Comparison of ENCODE assay signal across 8 mouse cellular contexts in the genomic region with DNA sequence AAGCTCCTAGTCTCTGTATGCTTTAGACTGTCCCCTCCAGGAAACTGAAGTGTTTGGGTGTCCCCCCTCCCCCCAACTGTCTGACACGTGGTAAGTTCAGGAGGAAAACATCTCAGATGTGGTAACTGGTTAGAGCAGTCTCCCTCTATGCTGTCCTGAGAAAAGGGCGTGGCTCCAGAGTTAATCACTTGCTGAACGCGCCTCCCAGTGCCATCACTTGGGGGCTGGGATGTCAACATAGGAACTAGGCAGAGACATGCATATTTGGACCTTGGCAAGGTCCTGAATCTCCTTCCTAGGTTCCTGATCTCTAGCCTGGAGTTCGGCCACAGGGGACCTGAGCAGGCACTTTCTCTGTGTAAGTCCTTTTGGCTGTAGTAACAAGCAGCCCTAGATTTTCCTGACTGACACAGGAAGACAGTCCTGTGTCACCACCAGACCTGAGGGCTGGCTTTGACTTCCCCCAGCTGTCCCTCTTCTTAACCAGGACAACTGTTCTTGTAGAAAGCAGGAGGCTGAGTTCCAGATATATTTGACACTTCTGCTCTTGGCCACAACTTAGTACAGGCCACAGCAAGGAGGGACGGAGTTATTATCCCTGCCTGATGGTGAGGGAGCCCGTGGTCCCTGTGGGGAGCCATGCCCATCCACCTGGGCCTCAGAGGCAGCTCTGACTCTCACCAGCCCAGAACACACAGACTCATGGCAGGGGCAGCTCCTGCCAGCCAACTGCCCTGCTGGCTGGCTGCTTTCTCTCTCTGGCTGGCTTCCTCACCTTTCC. TPM values are rescaled to one million over a fixed set of nuclear protein-coding genes. Genes with fewer than 3 reads are reported as not detected.
A peak's percentile ranks its signal among the peaks of the same experiment; 100 is the strongest.
DNase-seq lines count a peak whose midpoint lies in the region; ATAC-seq lines count a peak whose summit lies in the region.

No protein-coding gene starts in this region.

- H3K9ac ChIP-seq in hindbrain, embryonic 13.5 days = no peak overlapping the region
- H3K9ac ChIP-seq in hindbrain, embryonic 14.5 days = no peak overlapping the region
- H3K9ac ChIP-seq in liver, embryonic 13.5 days = no peak overlapping the region
- no peak overlapping the region for H3K9ac ChIP-seq in midbrain, embryonic 15.5 days

- H3K36me3 ChIP-seq in hindbrain, embryonic 13.5 days = peaks cover 19% of the 10 kb centered on the region
- peaks cover 17% of the 10 kb centered on the region for H3K36me3 ChIP-seq in hindbrain, embryonic 14.5 days (replicated peaks; ENCODE audit: control insufficient read depth, insufficient read depth)
- H3K36me3 ChIP-seq in liver, embryonic 13.5 days = peaks cover 11% of the 10 kb centered on the region
- H3K36me3 ChIP-seq in midbrain, embryonic 15.5 days (replicated peaks) = peaks cover 4% of the 10 kb centered on the region; the same call in 1 of the 2 replicates

- ATAC-seq in hindbrain, embryonic 13.5 days (ENCODE audit: low FRiP score) = no peak
- no peak for ATAC-seq in hindbrain, embryonic 14.5 days (ENCODE audit: low FRiP score)
- peak; percentile 88 for ATAC-seq in CD4-positive, CD25-positive, alpha-beta regulatory T cell, adult 4 months
- ATAC-seq in liver, embryonic 13.5 days (ENCODE audit: low read depth) = no peak
- ATAC-seq in midbrain, embryonic 15.5 days (replicated peaks) = no peak

- no peaks in the 10 kb centered on the region; the same call in 1 of the 2 replicates for H3K4me1 ChIP-seq in hindbrain, embryonic 13.5 days (replicated peaks)
- no peaks in the 10 kb centered on the region for H3K4me1 ChIP-seq in hindbrain, embryonic 14.5 days (replicated peaks; ENCODE audit: control insufficient read depth, insufficient read depth, low read length)
- peaks cover 35% of the 10 kb centered on the region for H3K4me1 ChIP-seq in liver, embryonic 13.5 days (replicated peaks)
- H3K4me1 ChIP-seq in midbrain, embryonic 15.5 days = no peaks in the 10 kb centered on the region

- no peak overlapping the region for H3K4me2 ChIP-seq in hindbrain, embryonic 13.5 days
- H3K4me2 ChIP-seq in hindbrain, embryonic 14.5 days (replicated peaks) = no peak overlapping the region
- H3K4me2 ChIP-seq in liver, embryonic 13.5 days = no peak overlapping the region
- H3K4me2 ChIP-seq in midbrain, embryonic 15.5 days = no peak overlapping the region

- no peaks in the 10 kb centered on the region for H3K9me3 ChIP-seq in hindbrain, embryonic 13.5 days
- H3K9me3 ChIP-seq in hindbrain, embryonic 14.5 days (ENCODE audit: control insufficient read depth, low read length) = no peaks in the 10 kb centered on the region
- no peaks in the 10 kb centered on the region for H3K9me3 ChIP-seq in liver, embryonic 13.5 days (replicated peaks)
- no peaks in the 10 kb centered on the region for H3K9me3 ChIP-seq in midbrain, embryonic 15.5 days

- DNase-seq in hindbrain, embryonic 14.5 days (ENCODE audit: low spot score) = no peak
- DNase-seq in cerebellum, adult 8-10 months = peak; percentile 59
- DNase-seq in liver, embryonic 13.5 days = no peak
- no peak for DNase-seq in embryo, embryonic 11 days
- DNase-seq in B cell, adult 2 months = no peak

- no peaks in the 10 kb centered on the region for H3K27me3 ChIP-seq in hindbrain, embryonic 13.5 days
- H3K27me3 ChIP-seq in hindbrain, embryonic 14.5 days (ENCODE audit: control insufficient read depth, insufficient read depth, low read length) = no peaks in the 10 kb centered on the region
- H3K27me3 ChIP-seq in liver, embryonic 13.5 days = no peaks in the 10 kb centered on the region
- H3K27me3 ChIP-seq in midbrain, embryonic 15.5 days (replicated peaks) = no peaks in the 10 kb centered on the region

- 0 out of 2 replicates have a peak overlapping the region, but pooled peaks have one; percentile 23 for H3K27ac ChIP-seq in hindbrain, embryonic 13.5 days
- no peak overlapping the region for H3K27ac ChIP-seq in hindbrain, embryonic 14.5 days
- peak overlapping the region; percentile 4; the same call in 1 of the 2 replicates for H3K27ac ChIP-seq in liver, embryonic 13.5 days
- no peak overlapping the region for H3K27ac ChIP-seq in midbrain, embryonic 15.5 days

- no peak overlapping the region for H3K4me3 ChIP-seq in hindbrain, embryonic 13.5 days
- H3K4me3 ChIP-seq in hindbrain, embryonic 14.5 days (replicated peaks; ENCODE audit: low read length) = no peak overlapping the region
- H3K4me3 ChIP-seq in liver, embryonic 13.5 days (replicated peaks) = no peak overlapping the region
- no peak overlapping the region for H3K4me3 ChIP-seq in midbrain, embryonic 15.5 days

- WGBS in hindbrain, embryonic 13.5 days = 32% methylated on average over 7 of the region's 7 CpGs
- 30% methylated on average over 7 of the region's 7 CpGs for WGBS in hindbrain, embryonic 14.5 days
- 26% methylated on average over 7 of the region's 7 CpGs for WGBS in liver, embryonic 13.5 days (ENCODE audit: insufficient replicate concordance)
- 28% methylated on average over 7 of the region's 7 CpGs for WGBS in midbrain, embryonic 15.5 days

RNA-seq across cellular contexts. Expression of a gene that starts 28.9 kb away (rescaled TPM):
- polyA plus RNA-seq in hindbrain, embryonic 13.5 days (2015; fragmentation: Nextera tagmentation; extraction: Ambion mirVana) = 2.9 and 4.1 TPM in 2 replicates
- 2.3 and 2.7 TPM in 2 replicates for polyA plus RNA-seq in hindbrain, embryonic 14.5 days (2014; fragmentation: Nextera tagmentation; extraction: Ambion mirVana)
- 10 to 100 TPM; 26.1 to 42.4 TPM for polyA plus RNA-seq in CD4-positive, CD25-positive, alpha-beta regulatory T cell, adult 4 months (2017; shearing (Covaris generic))
- polyA plus RNA-seq in liver, embryonic 13.5 days (2015; fragmentation: Nextera tagmentation; extraction: Ambion mirVana) = 20.3 and 23.1 TPM in 2 replicates
- polyA plus RNA-seq in midbrain, embryonic 15.5 days (2015; fragmentation: Nextera tagmentation; extraction: Ambion mirVana) = 2.7 and 3.0 TPM in 2 replicates

RNA-seq across cellular contexts. Expression of a gene that starts 56.4 kb away (rescaled TPM):
- polyA plus RNA-seq in hindbrain, embryonic 13.5 days (2015; fragmentation: Nextera tagmentation; extraction: Ambion mirVana) = 112 and 115 TPM in 2 replicates
- 83.2 and 93.2 TPM in 2 replicates for polyA plus RNA-seq in hindbrain, embryonic 14.5 days (2014; fragmentation: Nextera tagmentation; extraction: Ambion mirVana)
- 1 to 10 TPM; 4.2 to 7.1 TPM for polyA plus RNA-seq in CD4-positive, CD25-positive, alpha-beta regulatory T cell, adult 4 months (2017; shearing (Covaris generic))
- 19.0 and 23.3 TPM in 2 replicates for polyA plus RNA-seq in liver, embryonic 13.5 days (2015; fragmentation: Nextera tagmentation; extraction: Ambion mirVana)
- 97.2 and 106 TPM in 2 replicates for polyA plus RNA-seq in midbrain, embryonic 15.5 days (2015; fragmentation: Nextera tagmentation; extraction: Ambion mirVana)

Comparison
In these comparisons a context has a peak if more than half of its experiments do, and no peak if none do; other contexts are left out.
1. H3K27ac ChIP-seq: peak in hindbrain, embryonic 13.5 days (single experiment) and liver, embryonic 13.5 days (single experiment); none in hindbrain, embryonic 14.5 days (single experiment) and midbrain, embryonic 15.5 days (single experiment).